Mouse (Mus musculus) inflammation-experienced regulatory T-cells, adult 6 months (primary cell): ENCODE results near the gene Otud7b. TPM values are rescaled to one million over a fixed set of nuclear protein-coding genes. Genes with fewer than 3 reads are reported as not detected.

Source experiments
- ATAC-seq: one replicate; pipeline ENCODE4 v1.8.0; 2017
- polyA plus RNA-seq, 3 experiments: library from polyadenylated mRNA; unstranded; fragments of 100-300 nt; shearing (Covaris generic); gene quantifications; one replicate each; pipeline ENCODE4 v1.2.1; 2017

The Otud7b gene
- polyA plus RNA-seq, 3 experiments from 2014 or later = 7.4 to 13.1 (median 9.9) TPM

DNA sequence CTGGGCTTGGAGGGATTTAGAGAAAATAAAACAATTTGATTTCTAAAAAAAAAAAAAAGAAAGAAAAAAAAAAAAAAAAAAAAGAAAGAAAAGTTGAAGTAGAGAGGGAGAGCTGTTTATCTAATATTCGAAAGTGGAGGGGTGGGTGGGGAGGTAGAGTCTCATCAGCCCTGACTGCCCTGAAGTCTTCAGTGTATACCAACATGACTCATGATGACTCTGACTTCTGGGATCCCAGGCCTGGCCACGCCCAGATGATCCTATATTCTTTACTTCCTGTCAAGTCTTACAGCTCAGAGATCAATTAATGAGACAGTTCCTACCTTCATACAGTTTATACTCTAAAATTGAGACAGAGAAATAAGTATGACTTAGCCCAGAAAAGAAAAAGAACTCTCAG lies 17.1 kb upstream of the Otud7b start:
- ATAC-seq = no peak

DNA sequence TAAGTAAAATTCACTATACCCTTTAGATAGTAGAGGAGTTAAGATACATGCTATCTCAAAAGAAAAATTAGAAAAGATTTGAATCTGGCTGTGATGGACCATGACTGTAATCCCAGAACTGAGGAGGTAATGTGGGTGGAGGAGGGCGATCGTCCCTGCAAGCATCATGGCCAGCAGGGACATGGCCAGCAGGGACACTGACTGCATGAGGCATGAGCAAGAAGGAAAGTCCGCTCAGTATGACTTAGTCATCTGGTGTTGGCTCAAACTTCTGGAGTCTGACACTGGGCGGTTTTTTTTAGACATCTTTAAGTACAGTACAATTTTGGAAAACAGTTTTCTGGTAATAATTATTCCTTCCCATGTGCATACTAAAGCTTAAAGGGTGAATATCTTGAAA lies 16.5 kb upstream of the Otud7b start:
- ATAC-seq = no peak

- ATAC-seq = no peak
These were observed 14.3 kb upstream of the Otud7b start for GRCm38 (mm10) chr3:96089882-96090489.

DNA sequence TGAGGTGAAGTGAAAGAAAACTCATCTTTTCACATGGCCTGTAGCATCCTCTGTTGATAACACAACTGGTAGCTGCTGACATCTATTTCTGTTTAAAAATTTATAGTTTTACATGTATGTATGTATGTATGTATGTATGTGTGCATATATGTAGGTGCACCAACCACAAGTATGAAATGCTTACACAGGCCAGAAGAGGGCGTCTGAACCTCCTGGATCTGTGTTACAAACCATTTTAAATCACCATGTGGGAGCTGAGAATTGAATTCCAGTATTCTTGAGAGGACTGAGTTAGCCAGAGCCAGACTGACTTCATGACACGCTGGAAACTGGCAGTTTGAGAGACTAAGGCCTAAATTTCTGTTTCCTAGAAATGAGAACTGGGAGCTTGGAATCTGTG lies 13.2 kb upstream of the Otud7b start:
- ATAC-seq = no peak

DNA sequence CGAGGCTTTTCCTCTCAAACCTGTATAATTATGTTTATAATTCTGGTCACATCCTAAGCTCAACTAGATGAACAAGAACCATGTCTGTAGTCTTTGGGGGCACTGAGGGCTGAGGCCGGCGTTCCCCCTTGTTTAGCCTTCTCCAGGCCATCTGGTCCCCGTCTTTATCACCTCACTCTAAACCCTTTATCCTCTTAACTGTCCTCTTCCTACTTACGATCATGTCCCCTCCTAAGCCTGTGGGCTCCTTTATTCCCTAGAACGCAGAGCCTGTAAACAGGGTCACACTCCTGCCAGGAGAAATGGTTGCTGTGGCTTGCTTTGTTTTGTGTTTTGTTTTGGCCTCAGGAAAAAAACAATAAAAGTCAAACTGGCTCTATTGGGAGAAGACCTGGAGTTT lies 12.4 kb upstream of the Otud7b start:
- no peak for ATAC-seq

DNA sequence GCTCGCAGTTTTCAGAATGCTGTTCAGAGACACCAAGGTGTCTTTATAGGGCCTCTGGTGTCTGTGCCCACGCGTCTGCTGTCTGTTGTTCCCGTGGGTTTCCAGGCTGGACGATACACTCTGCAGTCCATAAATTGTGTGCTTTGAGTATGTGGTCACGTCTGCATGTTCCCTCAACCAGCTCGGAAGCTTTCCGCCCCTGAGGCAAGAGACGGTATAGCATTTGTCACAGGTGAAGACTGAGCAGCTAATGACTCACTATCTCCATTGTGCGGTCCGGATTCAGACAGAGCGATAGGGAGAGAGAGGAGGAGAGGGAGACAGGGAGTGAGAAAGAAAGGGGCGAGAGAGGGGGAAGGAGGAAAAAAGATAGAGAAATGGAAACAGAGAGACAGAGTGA lies 10.8 kb upstream of the Otud7b start:
- no peak for ATAC-seq

GRCm38 (mm10) chr3:96094203-96094602 lies 10.1 kb upstream of the Otud7b start:
- no peak for ATAC-seq

GRCm38 (mm10) chr3:96098168-96098567 lies 6.2 kb upstream of the Otud7b start:
- no peak for ATAC-seq

GRCm38 (mm10) chr3:96098616-96099267 lies 5.6 kb upstream of the Otud7b start:
- ATAC-seq = no peak

DNA sequence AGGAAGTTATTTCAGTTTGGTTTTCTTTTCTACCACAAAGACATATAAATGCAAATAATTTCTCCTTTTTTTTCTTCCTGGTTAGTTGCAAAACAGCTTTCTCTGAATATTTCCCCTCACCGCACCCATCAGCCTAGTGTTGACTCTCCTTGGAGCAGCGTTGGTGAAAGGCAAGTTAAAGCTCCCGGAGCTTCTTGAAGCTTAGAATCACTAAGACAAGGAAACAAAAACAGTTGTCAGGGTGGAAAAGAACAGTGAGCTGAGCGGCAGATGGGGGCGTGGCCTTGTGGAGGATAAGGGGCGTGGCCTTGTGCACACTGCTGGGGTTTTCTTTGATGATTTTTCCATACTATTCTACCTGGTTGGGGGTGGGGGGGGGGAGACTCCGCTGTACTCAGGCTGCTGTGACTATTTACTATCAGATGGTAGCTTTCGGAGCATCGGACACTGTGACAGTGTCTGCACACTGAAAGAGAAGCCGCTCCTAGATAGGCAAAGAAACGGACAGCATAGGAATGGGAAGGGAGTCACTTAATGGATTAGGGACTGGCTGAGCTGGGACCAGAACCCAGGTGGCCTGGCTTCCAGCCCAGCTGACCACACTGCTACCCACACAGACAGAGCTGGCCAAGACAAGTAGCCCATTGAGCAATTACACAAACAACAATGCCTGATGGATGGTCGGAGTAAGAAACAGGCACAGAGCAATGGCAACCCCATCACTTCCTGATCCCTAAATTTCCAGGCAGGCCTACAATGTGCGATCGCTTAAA lies 2.0 kb upstream of the Otud7b start:
- peak; percentile 51 for ATAC-seq

- peak; percentile 8 for ATAC-seq
These were observed 446 bp upstream of the Otud7b start for GRCm38 (mm10) chr3:96103901-96104260.

DNA sequence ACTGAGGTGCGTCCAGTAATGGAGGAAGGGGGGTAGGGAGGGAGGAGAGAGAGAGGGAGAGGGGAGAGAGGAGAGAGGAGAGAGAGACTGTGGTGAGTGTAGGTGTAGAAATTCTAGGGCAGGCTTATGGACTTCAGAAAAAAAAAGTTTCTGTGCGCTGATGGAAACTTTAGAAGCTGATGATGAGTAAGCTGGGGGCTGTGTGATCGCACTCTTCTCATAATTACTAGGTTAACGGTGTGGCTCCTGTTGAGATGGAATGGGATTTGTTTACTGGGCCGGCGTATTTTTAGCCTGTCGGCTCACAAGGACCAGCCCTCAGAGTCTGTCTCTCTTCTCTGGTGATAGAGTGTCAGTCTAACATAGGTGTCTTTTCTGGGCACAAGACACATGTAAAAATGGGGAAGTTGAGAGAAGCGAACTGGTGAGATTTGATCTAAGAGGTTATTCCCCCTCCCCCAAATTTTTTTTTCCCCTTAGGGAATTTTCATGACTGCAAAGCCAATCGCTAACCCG lies 963 bp downstream of the Otud7b start:
- peak; percentile 56 for ATAC-seq

DNA sequence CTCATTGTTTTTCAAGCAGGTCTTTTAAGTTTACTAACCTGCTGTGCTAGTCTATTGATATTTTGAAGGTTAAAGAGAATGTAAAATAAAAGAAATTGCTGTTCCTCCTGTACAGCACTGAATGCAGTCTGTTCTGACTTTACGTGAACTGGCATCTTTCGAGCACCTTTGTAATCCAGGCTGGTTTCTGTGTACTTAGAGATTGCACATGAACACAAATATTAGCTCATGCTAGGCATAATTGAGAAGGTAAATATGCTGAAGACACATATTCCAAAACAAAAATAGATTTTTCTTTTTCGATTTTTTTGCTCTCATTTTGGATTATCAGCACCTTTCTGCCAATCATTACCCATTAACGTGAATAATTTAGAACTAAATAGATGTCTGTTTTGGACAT lies 1.8 kb downstream of the Otud7b start:
- no peak for ATAC-seq

- ATAC-seq = no peak
These were observed 4.0 kb downstream of the Otud7b start for GRCm38 (mm10) chr3:96108315-96108714.

DNA sequence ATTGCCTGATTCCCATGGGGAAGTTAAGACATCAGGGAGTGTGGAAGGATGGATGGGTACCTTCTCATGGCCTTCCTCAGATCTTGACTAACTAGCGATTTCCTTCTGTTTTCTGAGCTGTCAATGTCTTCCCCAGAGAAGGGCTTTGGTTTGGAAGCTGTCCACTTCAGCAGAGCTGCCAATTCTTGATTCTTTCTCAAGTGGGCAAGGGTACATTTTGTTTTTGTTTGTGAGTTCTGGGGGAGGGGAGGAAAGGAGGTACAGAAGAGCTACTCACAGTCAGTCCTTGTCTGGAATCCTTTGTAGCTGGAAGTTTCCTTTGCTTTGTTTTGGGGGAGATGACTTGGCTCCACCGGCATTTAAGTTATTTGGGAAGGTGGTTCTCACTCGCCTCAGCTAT lies 8.9 kb downstream of the Otud7b start:
- no peak for ATAC-seq

DNA sequence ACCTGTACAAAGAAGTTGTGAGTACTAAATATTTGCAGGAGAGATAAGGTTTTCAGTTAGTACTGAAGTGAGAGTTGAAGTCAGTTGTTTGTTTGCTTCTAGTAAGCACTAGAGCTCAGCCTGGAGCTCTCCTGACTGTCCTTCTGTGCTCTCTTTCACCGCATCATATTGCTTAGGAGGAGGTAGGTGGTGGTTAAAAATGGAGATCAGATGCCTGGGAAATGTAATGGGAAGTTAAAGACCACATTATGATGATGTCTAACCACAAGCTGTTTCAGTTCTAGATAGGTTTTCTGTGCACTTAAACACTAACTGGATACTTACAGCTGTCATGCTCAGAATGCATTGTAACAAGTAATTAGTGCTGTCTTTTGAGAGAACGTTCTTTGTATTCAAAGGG lies 13.8 kb downstream of the Otud7b start:
- ATAC-seq = no peak

GRCm38 (mm10) chr3:96118702-96119101 lies 14.4 kb downstream of the Otud7b start:
- no peak for ATAC-seq

DNA sequence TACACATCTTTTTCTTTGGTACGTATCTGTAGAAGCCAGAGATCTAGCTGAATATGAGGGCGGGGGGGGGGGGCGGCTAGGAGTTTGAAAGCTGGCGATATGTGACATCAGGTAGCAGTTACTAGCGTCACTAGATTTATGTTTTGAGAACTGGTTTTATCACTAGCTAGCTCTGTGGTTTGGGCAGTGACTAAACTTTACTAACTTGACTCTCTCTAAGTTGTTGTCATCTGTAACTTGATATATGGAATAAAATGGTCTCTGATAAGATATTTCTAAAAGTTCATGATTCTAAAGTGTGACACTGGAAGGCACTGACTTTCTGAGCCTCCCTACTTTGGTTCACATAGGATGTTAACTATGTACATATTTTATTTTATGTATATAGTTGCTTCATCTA lies 19.9 kb downstream of the Otud7b start:
- no peak for ATAC-seq

DNA sequence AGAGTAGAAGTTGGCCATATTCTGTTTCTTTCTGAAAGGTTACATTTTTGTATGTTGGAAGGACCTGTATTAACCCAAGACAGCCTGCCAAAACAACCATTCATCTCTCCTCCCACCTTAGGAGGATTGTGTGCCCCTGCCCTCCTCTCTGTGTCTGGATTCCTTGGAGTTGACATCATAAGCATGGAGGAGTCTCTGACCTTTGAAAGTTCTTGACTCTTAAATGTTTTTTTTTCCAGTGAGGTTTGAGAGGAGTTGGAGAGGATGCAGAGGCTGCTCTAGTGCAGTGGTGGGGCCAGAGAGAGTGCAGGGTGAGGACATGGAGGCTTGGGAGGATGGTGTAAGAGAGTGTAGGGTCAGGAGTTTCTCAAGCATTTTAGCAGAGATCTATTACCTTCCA lies 23.8 kb downstream of the Otud7b start:
- no peak for ATAC-seq

DNA sequence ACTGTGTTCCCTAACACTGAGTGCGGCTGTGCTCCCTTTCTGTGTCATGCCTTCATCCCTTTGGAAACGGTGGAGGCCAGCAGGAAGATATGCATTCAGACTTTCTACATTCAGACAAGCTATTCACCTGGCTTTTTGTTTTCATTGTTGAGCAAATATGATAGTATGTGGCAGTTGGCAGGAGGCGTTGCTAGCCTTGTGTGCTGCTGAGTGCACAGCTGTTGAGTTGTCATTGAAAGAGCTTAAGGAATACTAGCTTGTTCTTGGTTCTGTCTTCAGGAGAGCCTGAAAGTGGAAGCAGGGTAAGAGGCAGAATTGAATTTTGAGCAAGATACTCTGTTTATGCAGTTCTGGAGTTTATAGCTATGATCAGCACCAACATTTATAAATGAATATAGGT lies 28.2 kb downstream of the Otud7b start:
- ATAC-seq = no peak

GRCm38 (mm10) chr3:96133327-96133905 lies 29.1 kb downstream of the Otud7b start:
- no peak for ATAC-seq

DNA sequence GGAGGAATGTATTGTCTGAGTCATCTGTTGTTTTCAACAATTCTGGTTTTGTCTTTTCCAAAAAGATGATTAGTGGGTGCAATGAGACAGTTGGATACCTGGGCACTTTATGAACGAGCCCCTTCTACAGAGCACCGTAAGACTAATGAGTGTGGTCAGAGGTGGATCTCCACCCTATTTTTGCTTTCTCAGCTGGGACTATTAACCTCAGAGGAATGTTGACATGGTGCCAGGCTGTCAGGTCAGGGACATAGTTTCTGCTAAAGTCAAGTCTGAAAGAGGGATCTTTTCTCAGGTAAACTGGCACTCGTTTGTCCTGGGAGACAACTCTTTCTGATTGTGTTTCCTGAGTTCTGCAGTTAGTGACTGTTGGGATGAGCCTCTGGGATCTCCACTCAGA lies 30.7 kb downstream of the Otud7b start:
- no peak for ATAC-seq

GRCm38 (mm10) chr3:96147950-96148349 lies 43.6 kb downstream of the Otud7b start:
- peak; percentile 68 for ATAC-seq

DNA sequence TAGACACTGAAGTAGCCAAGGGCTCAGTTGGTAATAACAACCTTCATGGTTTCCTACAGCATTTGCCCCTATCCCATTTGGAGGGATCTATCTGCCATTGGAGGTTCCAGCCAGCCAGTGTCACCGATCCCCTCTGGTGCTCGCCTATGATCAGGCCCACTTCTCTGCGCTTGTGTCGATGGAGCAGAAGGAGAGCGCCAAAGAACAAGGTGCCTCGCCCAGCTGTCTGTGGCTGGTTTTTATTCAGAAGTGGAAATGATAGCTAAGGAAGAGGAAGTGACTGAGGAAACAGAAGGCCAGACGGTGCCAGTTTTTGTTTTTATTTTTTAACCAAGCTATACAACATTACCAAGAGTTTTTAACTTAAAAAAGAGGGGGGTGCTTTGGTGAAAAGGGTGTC lies 47.5 kb downstream of the Otud7b start:
- ATAC-seq = no peak
